Mouse (Mus musculus) gastrocnemius, postnatal 10 days (tissue): ENCODE data around the gene Vamp1. TPM values are rescaled to one million over a fixed set of nuclear protein-coding genes. Genes with fewer than 3 reads are reported as not detected.

ENCODE experiments used
- DNase-seq: peaks from one replicate; pipeline ENCODE4 v3.0.0; 2021; ENCODE audit warnings: mixed read lengths
- total RNA-seq, 2 experiments: library from RNA; stranded (reverse); gene quantifications; 2 replicates each; pipeline ENCODE4 v1.2.3; 2021

The Vamp1 gene
- total RNA-seq, 2 experiments from 2014 or later = 8.4 to 9.1 TPM

DNA sequence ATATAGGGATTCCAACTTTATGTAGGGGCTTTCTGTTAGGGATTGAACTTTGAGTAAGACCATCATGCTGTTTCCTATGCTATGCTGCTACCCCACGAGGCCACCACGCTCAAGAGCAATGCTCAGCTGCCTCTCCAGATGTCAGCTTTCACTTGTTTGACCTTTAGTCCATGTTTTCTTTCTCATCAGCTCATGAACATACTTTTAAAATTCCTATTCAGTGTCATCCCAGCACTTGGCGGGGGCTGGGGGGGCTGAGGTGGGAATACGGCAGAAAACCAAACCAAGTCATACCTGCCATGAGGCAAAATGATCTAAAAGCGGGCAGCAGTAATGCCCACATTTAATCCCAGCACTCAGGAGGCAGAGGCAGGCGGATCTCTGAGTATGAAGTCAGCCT, 2.2 kb upstream of the Vamp1 start:
- DNase-seq = no peak

DNA sequence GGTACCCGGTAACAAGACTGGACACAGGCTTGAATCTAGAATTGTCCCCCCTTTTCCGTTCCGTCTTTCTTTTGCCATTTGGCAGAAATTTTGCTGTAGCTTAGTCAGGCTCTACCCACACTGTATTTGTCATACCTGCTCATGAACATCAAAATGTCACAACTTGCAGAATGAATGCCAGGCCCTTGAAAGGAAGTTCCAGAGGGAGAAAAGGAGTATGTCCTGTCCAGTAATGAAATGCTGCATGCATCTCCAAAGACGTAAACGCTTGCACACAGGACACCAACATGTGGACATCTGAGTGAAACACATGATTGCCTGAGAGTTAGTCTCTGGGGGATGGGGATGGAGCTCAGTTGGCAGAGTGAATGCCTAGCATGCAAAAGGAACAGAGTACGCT, 1.6 kb upstream of the Vamp1 start:
- no peak for DNase-seq

DNA sequence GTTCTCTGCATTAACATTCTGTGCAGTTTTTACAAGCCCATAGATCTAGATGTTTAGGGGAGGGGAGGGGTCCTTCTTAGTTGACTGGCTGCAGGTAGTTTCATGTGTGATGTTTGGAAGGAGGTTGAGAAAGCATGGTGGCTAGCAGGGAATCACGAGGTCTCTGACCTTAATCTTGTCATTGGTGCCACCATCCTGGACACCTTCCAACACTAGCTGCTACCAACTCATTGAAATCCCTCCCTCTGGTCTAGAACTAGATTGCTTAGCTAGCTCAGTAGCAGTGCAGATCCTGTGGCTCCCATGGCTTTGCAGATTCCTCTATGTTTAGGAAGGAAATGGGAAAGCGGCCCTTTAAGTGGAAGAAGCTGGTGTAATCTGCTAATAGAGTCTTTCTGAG, 1.5 kb downstream of the Vamp1 start:
- no peak for DNase-seq

DNA sequence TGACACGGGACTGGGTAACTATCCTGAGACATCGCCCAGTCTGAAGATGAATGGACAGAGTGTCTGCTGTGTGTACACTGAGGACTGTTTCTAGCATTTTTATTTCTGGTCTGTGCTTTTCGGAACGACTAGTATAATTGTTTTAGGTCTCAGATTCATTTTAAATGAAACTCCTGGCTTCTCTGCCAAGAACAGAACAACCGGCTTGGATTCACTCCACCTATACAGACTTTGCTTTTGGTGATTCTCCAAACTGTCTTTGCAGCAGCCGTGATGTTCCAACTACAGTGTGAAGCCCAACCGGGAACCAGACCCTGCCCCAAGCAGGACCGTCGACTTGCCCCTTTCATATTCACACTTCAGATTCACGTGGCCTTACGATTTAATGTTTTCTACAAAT, 2.5 kb downstream of the Vamp1 start:
- DNase-seq = no peak

DNA sequence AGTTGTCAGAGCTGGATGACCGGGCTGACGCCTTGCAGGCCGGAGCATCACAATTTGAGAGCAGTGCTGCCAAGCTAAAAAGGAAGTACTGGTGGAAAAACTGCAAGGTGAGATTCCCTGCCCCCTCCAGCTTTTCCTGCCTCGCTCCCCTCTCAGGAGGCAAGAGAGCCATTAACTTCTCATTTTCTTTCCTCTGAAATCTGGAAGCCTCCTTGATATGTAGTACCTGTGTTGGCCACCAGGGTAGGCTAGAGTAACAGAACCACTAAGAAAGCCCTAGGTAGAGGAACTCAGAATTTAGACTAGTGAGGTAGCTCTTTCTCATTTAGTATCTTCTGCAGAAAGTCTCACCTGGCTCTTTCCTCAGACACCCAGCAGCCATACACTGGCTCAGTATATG, 3.6 kb downstream of the Vamp1 start:
- peak; percentile 53 for DNase-seq

DNA sequence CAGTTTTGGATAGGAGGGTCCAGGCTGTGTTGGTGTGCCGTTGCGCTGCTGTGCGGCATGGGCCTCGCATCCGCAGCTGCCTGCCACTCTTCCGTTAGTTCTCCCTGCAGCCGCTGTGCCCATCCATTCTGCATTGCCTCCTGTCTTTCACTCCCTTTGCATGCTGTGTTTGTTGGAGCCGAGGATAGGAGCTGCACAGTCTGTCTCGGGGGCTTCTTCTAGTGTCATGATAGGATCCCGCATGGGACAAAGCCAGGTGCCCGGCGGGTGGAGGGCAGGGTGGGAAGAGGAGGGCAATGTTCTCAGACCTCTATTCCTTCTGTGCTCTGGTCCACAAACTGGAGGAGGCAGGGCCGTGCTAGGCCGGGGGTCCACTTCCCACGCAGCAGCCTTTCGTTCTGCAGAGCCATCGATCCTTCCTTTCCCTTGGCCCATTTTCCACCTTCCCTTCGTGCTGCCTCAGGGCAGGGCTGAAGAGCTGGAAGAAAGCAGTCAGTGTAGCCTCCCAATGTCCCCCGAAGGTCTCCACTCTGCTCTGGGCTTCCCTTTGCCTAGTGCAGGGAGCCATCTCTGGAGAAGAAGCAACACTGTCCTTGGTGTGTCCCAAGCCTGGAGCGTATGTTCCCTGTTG, 5.9 kb downstream of the Vamp1 start:
- no peak for DNase-seq

DNA sequence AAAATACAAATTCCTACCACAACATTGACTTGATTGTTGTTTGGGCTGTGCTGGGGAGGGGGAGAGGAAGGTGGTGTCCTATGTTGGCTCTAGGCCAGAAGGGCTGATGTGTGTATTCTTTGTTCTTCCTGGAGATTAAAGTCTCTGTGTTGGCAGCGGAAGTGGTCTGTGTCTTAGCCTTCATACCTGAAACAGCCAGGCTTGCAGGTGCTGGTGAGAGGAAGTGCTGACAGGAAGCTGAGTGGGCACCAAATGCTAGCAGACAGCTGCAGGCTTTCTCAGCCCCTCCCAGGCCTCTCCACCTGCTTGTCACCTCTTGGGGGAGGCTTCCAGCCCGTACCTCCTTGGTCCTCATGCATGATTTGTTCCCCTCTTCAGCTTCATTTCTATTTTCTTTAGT, 6.8 kb downstream of the Vamp1 start:
- no peak for DNase-seq

DNA sequence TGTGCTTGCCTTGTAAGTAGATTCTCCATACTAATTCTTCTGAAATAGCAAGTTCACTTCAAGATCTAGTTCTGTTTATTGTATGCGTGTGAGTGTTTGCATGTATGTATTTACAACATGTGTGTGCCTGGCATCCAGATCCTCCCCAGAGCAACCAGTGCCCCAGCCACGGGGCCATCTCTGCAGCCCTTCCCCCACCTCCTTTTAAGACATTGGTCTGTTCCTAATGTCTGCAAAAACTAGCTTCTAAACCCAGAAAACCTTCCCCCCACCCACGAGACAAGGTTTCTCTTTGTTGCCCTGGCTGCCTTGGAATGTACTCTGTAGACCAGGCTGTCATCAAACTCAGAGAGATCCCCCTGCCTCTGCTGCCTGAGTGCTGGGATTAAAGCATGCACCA, 7.2 kb downstream of the Vamp1 start:
- no peak for DNase-seq

DNA sequence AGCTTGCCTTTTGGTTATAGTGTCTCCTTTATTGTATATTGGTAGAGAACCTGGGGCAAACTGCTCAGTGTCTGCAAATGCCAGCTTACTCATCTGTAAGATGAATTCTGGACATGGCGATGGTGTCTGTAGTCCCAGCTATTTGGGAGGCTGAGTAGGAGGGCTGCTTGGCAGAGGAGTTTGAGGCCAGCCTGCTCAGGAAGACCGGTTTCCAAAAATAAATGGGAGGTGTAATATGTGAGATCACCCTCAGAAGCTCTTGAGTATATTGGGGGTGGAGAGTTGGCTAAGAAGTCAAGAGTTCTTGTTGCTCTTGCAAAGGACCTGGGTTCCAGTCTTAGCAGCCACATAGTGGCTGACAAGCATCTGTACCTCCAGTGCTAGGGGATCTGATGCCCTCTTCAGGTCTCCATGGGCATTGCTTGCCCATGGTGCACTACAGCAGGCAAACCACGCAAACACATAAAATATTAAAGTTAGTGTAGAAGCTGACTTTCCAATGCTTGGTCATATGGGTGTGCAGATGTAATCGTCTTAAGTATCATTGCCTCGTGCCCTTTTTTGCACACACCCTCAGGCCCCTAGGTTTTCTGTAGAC, 10.3 kb downstream of the Vamp1 start:
- no peak for DNase-seq

DNA sequence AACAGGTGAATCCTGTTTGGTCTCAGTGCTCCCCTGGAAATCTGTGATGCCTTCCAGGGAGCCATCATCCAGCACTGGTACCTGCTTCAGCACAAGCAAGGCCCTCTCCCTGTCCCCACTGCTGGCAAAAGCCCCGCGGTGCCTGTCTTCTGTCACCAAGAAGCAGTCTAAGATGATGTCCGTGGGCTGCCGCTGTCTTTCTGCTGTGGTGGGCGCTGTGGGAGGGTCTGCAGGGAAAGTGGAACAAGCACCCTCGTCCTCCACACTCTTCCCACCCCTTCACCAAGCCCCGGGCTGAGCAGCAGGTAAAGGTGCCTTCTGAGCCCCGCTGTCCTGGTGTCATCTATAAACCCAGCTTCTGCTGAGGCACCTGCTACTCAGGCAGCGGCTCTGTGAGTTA, 15.2 kb downstream of the Vamp1 start:
- no peak for DNase-seq

DNA sequence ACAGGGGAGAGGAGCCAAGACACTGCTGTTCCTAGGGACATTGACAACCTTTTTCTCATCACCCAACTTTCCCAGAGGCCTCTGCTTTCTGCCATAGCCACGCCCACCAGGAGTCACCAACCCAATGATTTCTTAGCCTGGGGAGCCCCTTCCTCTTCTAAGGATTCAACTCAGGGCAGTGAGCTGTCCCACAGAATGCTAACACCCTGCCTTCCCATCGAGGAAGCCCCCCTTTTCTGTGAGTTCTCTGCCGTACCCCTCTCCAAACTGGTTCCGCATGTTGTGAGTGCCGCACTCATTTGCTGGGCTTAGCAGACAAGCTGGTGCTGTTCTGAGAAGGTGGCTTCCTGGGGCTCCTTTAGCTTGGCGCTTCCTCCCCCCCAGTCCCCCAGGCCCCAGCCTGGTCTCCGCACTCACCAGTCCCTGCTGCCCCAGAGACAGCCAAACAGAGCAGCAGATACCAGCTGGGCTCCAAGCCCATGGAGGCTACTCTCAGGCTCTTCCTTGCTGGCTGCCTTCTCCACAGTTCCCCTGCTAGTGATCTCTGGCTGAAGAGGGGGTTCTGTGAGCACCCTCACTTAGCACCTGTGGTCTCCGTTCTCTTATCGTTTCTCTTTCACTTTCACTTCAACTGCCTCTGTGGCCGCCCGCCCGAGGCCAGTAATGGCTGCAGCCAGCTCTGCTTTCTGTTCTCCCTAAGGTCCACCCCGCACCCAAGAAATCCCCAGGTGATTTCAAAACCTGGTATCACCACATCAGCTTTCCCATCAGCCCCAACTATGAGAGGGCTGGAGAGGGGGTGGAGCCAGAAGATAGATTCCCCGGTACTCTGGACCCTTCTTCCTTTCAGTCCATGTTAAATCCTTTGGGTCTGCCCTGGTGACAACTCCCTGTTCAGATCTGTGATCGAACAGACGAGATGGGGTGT, 16.0 kb downstream of the Vamp1 start, which contains the start of gene Tapbpl:
Tapbpl (minus strand) TSS at position 744 of the 928 bp plus-strand sequence.
- peak; percentile 38 for DNase-seq

DNA sequence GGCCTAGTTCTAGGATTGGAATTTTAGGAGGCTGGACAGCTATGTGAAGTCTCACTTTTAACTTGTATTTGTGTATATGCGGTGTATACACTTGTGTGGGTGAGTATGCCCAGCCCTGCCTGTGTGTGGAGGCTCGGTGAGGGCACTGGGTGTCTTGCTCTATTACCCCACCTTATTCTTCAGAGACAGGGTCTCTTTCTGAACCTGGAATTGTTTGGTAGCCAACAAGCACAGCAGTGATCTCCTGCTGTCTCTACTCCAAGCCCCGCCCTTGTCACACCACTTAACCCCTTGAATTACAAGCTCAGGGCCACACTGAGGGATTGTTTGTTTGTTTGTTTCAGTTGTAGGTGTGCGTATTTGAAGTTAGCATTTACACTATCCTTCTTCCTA, 16.7 kb downstream of the Vamp1 start:
- DNase-seq = no peak

DNA sequence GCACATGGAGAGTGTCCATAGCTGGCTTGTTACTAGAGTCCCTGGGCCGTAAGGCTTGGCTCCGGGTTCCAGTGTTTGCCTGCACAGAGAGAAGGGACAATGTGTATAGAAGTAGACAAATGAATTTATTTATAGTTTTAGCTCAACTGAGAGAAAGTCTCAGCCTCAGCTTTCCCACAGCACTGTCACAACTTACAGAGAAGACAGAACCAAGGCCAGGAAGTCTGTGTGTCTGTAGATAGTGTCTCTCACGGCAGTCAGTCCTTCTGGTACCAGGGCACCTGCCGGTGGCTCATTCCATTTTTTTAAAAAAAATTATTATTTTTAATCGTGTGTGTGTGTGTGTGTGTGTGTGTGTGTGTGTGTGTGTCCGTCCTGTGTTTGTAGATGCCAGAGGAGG, 17.2 kb downstream of the Vamp1 start:
- no peak for DNase-seq

DNA sequence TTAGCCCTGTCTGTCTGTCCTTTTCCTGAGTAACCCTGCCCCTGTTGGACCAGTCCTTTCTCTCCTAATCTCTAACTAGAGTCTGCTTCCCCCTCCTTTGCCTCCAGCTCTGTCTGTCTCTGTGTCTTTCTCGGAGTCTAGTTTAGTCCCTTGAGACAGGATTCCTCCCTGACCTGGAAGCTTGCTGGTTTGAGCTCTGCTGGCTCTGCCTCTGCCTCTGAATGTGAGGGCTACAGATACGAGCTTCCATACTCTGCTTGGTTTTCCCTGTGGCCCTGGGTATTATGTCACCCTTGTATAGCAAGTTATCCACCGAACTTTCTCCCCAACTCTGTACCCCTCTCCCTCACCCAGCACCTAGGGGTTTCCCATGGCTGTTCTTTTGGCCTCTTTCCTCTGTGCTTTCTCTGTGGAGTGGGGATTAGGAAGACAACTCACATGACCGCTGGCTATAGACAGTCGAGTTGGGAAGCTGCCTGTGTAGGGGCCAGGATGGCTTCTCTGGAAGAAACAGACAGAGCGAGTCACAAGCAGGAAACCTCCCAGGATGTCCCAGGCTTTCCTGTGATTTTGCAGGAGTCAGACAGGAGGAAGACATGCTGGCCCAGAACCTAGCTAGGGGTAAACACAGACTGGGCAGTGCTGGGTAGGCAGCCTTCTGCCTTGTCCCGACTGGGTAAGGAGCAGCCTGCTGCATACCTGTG, 18.6 kb downstream of the Vamp1 start:
- no peak for DNase-seq

DNA sequence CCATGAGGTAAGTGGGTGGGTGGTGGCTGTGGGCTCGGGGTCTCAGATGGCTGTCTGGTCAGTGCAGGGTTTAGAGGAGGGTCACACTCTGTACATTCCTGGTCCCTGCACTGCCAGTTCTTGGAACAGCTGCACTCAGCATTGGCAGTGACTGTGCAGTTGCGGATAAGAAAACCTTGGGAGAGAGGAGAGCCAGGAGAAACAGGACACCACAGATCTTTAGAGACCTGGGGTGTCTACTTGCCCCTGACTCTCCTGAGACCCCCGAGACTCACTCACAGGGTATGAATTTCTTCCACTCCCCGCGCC, 19.1 kb downstream of the Vamp1 start:
- no peak for DNase-seq

DNA sequence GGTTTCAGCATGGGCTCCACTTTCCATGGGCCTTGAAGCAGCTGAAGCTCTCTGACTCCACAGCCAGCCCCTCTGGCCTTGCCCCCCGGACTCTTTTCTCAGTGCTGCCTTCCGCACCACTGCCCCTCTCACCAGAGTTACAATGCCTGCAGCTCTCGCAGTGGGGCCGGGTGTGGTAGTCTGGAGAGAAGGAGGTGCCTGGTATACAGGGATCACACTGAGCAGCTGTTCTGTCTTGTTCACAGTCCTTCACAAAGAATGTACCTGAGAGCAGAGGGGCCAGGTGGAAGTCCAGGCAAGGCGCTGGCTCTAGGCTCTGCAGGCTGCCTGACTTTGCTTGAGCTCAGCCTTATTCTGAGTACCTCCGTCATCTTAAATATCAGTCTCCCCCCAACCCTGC, 21.0 kb downstream of the Vamp1 start:
- DNase-seq = no peak

DNA sequence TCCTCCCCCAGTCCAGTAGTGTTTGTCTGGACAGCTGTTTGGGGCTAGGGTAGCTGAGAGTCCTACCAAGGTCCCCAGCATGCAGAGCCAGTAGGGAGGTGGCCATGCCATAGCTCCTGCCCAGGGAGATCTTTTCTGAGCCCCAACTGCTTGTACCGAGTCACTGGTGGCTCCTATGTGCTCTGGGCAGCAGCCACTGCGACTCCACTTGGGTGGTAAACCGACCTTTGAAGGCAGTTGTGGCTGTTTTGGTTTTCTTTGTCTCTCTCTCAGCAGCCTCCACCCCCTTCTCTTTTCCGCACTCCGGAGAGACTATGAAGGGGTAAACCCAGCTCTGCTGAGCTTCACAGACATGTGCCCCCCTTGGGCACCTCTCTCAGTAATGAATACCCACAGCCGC, 21.4 kb downstream of the Vamp1 start, which contains the start of gene Cd27:
Cd27 (minus strand) TSS at position 229 of the 400 bp plus-strand sequence.
- no peak for DNase-seq

DNA sequence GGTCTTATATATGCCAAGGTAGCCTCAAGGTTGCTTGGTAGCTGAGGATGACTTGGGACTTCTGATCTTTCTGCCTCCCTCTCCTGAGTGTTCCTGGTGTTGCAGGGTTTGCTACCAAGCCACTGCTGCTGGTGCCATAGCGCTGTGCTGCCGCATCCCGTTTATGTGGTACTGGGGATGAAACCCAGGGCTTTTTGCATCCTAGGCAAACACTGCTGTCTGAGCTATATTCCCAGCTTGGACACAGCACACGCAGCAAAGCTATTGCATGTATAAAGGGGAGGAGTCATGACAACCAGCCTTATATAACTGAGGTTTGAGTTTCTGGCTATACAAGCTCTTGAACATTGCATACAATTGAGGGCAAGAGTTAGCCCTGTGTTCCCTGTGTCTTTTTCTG, 22.1 kb downstream of the Vamp1 start:
- no peak for DNase-seq

DNA sequence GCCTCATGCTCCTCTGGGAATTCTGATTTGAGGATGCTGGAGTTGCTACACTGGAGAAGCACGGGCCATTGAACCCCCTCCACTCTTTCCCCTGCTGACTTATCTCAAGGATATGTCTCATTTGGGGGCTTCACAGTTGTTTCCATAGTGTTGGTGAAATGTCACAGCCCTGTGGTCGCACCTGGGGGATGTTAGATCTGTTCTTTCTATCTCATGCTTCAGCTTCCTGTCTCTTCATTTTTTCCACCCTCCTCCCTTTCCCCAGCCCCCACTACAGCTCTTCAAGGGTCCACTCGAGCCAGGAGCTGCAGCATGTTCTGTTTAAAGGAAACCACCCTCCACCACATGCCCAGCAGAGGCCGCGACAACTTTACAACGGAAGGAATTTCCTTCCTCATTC, 23.0 kb downstream of the Vamp1 start:
- no peak for DNase-seq

DNA sequence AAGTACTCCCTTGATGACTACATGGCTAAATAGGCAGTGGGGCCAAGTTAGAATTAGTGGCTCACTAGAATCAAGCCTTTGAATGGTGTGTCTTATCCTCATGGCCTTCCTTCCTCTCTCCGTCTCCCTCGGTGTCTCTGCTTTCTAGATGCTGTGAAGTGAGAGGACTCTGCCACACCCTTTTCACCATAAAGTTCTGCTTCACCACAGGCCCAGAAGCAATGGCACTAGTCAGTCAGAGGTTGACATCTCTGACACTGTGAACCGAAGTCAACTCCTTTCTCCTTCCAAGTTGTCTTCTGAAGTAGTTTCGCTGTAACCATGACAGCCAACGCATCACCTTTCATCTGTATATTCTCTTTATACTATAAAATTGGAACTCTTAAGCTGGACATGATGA, 24.2 kb downstream of the Vamp1 start:
- no peak for DNase-seq

DNA sequence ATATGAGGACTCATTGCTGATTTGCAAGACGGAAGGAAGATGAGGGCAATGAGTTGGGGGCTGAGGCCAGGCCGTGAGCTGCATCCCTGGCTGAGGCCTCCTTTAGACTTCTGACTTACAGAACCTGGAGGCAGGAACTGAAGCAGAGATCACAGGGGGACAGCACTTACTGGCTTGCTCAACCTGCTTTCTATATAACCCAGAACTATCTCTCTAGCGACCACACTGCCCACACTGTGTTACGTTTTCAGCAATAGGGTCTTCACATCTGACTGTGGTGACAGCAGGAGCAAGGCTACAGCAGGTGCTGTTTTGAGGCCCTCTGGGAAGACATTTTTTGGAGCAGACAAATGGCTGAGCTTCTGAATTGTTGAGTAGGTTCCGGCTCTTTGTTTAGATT, 25.3 kb downstream of the Vamp1 start:
- no peak for DNase-seq

DNA sequence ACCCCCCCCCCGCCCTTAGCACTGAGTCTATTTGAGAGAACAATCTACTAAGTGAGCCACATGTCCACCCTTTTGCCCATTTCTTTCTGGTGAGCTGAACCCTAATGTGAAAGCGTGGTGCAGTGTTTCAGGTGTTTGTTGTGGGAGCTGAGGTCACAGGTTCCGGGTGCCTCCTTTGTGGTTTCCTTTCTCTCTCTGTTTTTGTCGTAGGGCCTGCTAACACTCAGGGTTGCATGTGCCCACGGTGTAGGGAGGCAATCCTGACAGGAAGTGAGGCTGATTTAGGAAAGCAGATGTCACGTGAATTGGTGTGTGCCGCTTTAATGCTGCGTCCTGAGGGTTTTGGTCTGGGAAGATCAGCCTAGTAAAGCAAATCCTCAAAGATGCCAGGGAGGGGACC, 26.2 kb downstream of the Vamp1 start:
- no peak for DNase-seq

DNA sequence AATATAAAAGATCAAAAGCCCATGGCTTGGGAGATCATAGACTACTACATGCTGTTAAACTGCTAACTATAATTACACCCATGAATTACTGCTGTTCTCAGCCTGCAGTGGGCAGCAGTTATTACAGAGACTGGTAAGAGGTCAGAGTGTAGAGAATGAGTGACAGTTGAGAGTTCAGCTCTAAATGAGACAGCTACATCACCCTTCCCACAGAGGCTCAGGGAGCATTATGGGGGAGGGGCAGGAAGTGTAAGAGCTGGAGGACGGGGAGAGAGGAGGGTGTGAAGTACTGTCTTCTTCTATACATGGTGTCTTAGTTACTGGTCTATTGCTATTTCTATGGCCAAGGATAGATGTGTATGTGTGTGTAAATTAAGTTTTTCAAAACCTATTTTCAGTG, 29.2 kb downstream of the Vamp1 start:
- no peak for DNase-seq
